Mouse (Mus musculus) thymus, postnatal 4 days (tissue): Measurements from ENCODE around the gene Tmprss13.

ENCODE experiments used
- DNase-seq: peaks from one replicate; pipeline ENCODE4 v3.0.0; 2021

Tmprss13 gene

GRCm38 (mm10) chr9:45386698-45387097, 67.8 kb downstream of the Tmprss13 start:
- DNase-seq, result no peak

GRCm38 (mm10) chr9:45388385-45388994, 69.6 kb downstream of the Tmprss13 start:
- peak; percentile 91 for DNase-seq

DNA sequence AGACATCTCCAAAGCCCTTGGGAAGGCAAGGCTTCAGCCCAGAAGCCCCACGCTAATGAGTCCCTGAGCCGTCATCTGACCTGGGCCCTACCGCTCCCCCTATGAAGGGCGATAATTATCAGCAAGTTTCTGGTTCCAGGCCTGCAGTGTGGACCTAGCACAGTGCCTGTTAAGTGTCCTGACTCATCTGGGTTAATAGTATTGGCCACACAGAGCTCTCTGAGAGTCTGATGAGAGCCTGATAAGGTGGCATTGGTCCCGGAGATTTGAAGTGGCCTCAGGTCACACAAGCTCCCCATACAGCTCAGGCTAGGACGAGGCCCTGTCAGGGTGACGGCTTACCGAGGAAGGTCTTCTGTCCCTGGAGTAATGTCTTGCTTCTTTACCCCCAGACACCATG, 70.7 kb downstream of the Tmprss13 start:
- no peak for DNase-seq

- no peak for DNase-seq
Measured at GRCm38 (mm10) chr9:45391299-45391698, 72.4 kb downstream of the Tmprss13 start.

GRCm38 (mm10) chr9:45395218-45395617, 76.3 kb downstream of the Tmprss13 start:
- no peak for DNase-seq

DNA sequence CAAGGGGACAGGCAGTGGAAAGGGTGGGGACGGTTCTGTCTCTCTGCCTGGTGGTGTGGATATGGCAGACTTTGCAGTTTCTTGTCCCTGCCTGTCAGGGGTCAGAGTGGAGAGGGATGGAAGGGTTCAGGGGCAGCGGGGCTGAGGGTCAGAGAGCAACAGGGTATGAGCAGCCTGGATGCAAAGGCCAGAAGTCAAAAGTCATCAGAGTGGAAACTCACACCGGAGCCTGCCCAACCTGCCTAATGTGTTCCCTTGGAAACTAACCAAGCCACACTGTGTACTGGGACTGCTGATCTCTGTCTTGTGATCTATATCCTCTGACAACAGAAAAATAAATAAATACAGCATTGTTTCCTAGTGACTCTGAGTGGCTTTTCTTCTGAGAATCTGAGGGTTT, 76.9 kb downstream of the Tmprss13 start:
- no peak for DNase-seq
